Mouse (Mus musculus): ENCODE measurements around the gene Oprd1. TPM values are rescaled to one million over a fixed set of nuclear protein-coding genes. Genes with fewer than 3 reads are reported as not detected.

The Oprd1 gene
- under 1 TPM; 0.17 to 0.18 TPM for total RNA-seq (2021)
- long read RNA-seq, experiment 1: 0 reads
- long read RNA-seq, experiment 2: 0 reads

DNA sequence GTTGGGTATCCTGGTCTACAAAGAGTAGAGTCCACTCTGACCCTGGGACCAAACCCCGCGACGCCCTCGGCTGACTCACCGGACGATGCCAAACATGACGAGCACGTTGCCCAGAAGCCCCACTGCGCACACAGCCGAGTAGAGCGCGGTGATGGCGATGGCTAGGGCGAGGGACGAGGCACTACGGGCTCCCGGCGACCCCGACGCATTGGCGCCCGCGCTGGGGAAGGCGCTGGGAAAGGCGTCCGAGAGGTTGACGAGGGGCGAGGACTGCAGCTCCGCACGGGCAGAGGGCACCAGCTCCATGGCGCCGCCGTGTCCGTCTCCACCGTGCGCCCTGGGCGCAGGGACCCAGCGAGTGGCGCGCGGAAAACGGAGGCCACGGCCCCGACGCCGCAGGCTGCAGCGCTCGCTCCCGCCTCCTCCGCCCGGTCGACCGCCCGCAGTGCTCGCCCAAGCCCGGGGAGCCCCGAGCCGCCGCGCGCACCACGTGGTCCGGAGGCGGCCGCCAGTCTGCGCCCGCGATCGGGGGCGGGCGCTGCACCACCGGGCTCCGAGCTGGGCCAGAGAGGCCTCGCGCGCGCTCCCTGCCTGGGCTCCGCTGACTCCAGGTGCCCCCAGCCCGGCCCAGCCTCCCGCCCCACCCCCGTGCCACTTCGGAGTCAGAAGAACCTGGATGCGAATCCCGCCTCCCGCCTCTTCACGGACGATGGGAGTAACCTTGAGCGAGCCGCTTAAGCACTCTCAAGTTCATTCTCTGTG, at the start of gene Oprd1:
Gene Oprd1, minus strand, starts transcription at position 407 of the 762 bp plus-strand sequence.
- no peak for DNase-seq

DNA sequence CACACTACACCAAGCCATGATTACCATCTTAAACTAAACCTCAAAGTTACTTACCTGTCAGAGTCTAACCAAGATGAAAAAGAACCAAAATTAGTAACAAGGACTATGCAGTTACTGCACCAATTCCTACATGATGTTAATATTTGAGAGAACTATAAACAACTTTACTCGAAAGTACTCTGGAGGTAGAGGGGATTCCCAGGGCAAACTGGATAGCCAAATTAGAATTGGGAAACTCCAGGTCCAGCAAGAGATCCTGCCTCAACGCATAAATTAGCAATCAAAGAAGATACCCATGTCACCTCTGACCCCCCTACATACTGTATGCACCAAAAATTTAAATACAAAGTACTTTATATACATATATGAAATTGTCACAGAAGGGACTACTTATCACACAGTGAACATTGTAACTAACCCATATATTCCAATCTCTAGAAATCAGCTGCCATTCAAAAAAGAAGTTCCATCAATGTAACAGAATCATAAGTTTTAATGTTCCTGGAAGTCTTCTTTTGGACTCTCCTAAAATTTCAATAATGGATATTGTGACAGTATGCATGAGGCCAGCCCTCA, 43.6 kb upstream of the Oprd1 start:
- no peak for DNase-seq

DNA sequence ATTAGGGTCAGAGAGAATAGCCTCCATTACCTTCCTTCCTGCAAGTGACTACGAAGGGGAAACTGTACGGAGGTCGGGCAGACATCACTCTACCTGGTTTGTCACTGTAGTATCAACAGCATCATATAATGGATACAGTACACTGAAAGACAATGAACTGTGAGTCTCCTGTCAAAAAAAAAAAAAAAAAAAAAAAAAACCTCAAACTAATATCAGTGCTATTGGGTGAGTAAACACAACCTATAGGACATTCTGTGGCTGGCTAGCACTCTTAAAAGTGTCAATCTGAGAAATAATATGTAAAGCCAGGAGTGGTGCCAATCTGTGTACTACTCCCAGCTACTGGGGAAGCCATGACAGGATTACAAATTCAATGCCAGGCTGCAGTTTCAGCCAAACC, 38.9 kb upstream of the Oprd1 start:
- no peak for DNase-seq

DNA sequence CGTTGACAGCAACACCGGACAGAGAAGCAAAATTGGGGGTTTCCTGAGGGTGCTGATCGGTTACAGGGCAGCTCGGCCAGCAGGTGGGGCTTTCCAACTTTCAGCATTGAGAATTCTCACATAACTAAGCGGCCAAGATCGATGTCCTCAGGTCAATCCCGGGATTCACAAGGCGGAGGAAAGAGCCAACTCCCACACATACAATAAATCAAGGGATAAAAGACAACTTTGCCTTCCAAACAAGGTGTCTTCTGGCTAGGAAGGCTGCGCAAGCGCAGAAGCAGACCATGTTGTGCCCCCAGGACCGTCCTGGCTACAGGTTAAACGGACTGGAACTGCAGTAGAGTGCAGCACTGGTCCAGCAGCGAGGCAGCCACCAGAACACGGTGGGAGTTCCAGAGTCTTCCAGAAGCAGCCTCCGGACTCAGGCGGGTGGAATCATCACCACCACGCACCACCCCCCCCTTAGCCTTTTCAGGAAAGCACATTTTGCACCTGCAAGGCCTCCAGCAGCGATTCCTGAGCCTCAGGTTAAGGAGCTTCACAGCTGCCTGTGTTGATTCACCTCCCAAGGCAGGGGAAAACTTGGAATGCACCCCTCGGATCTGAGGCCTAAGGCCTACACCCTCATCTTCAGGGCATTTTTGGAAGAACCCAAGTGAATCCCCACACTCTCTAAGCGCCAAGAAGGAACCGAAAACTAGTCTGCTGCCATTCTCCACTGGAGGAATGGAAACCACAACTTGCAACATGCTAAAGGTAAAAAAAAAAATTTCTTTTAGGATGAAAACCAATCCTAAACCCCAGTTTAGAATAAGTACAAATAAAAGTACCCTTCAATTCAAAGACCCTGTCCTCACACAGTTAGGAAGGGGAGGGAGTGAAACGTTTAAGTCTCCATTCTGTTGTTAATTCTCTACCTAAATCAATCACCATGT, 37.7 kb upstream of the Oprd1 start:
- no peak for DNase-seq

DNA sequence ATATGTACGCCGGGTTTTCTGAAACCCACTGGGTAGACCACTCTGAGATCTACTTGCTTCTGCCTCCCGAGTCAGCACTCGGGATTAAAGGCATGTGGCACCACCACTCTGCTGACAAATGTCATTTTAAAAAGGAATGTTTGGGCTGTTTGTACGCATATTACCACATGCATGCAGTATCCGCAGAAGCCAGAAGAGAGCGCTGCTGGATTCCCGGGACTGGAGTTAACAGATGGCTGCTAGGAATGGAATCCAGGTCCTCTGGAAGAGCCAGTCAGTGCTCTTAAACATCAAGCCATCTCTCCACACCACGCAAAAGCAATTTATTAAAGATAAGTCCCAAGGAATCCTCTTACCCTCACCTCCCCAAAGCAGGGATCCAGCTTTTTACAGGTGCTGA, 36.4 kb upstream of the Oprd1 start:
- peak in 1 of 2 experiments; percentile 48 for DNase-seq

DNA sequence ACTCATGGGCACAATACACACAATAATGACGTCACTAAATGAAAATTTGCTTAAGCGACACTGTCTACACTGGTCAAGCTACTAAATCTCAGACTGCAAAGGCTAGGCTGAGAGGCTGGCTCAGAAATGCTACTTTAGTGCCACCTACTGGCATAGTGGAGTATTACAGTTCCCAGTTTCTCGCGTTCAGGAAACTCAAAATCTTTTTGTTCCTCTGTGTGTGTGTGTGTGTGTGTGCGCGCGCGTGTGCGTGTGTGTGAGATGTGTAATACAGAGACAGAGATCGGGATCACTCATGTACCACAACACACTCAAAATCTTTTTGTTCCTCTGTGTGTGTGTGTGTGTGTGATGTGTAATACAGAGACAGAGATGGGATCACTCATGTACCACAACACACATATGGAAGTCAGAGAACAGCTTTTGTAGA, 34.4 kb upstream of the Oprd1 start:
- DNase-seq: peak; percentile 55 to 75

DNA sequence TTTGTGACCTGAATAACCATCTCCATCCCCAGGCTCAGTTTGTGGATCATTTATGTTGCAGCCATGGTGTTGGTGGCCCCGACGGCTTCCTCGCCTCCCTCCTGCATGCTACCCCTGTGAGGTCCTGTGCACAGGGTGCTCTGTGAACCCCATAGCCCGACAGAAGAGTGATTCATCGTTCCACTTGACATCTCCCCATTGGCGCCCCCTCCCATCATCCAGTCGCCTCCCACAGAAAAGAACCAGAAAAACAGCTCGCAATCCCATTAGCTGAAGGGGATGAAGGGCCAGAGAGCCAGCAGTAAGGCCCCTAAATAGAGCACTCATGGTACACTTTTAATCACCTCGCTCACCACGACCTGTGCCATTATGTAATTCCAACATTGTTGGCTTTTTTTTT, 32.2 kb upstream of the Oprd1 start:
- DNase-seq: no peak

DNA sequence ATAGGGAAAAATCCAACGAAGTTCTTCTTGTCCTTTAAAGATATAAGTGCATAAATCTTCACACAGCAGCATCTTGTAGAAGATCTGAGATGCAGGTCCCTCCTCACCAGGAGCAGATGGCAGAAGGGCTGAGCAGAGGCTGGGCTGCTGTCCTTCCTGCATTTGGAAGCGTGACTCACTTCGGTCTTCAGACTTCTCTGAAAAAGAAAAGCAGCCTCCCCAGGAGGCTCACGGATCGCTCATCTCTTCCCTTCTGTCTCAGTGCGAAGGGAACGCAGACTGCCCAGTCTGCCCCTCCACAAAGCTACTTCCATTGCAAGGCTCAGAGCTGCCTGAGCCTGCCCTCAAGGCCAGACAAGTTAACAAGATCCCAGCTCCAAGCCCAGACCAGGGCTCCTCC, 26.6 kb upstream of the Oprd1 start:
- no peak for DNase-seq

DNA sequence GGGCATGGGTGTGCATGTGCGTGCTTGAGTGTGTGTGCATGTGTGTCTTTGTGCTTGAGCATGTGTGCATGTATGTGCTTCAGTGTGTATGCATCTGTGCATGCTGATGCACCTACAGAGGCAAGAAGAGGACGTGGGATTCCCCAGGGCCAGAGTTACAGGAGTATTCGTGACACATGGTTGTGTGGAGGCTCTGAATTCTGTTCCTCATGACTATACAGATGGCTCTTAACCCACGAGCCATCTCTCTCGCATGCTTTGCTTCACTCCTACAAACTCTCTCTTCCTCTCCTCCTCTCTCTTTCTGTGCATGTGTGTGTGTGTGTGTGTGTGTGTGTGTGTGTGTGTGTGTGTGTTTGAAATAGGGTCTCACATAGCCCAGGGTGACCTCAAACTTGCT, 25.5 kb upstream of the Oprd1 start:
- no peak for DNase-seq

DNA sequence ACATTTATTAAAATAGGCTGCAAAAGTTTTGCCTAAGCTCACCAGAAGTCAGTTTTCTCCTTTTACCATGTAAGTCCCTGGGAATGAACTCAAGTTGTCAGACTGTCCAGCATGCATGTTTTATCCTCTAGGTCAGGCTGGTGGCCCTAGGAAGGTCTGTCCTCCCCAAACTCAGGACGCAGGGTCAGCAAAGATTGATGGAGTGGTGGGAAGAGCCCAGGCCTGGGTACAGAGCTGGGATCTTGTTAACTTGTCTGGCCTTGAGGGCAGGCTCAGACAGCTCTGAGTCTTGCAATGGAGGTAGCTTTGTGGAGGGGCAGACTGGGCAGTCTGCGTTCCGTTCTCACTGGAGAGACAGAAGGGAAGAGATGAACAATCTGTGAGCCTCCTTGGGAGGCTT, 25.0 kb upstream of the Oprd1 start:
- DNase-seq: no peak

DNA sequence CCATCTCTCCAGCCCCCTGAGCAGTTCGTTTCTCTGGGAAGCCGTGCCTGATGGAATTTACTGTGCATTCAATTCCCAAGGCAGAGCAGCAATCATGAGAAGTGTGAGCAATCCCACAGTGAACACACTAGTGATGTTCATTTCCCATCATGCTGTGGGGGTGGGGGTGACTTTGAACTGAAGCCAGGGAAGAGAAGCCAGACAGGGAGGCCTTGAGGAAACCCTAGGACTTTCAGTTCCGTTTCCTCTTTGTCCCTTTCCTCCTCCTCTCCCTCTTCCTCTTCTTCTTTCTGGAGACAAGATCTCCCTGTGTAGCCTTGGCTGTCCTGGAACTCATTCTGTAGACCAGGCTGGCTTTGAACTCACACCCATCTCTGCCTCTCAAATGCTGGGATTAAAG, 23.1 kb upstream of the Oprd1 start:
- peak; percentile 19 to 51 for DNase-seq

DNA sequence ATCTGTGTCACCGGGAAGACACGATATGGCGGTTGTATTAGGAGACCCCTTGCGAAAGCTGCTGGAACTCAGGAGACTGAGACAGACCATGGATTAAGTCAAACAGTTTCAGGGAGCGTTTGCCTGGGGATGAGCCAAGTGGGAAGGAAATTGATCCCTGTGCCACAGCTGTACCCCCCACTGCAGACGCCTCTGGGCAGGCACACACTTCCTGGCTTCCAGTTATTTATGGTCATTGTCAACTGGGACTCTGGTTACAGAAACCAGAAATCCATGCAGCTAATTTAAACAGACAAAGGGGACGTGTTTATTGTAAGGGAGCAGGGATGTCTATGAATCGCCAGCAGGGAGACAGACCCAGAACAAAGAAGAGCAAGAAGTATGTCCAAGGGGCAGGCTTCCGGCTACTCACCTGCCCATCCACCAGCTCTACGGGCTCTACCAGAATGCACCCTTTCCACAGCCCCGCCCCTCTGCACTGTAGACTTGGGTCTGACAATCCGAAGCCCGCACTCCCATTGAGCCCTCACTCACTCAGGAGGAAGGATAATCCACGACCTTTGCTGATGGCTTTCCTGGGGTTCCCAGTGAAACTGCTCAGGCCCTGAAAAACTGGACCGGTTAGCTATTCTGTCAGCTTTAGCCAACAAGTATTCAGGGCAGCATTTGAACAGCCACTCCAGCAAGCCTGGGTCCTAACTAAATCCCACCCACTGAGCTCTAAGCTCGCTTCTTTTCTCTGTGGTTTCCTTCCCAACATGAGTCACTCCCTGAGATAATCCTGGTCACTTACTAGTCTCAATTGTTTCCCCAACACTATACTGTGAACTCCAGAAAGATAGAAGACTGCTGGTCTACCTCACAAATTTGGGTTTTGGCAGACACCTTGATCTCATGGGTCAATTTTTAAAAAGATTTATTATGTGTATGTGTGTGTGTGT, 22.3 kb upstream of the Oprd1 start:
- DNase-seq: no peak

DNA sequence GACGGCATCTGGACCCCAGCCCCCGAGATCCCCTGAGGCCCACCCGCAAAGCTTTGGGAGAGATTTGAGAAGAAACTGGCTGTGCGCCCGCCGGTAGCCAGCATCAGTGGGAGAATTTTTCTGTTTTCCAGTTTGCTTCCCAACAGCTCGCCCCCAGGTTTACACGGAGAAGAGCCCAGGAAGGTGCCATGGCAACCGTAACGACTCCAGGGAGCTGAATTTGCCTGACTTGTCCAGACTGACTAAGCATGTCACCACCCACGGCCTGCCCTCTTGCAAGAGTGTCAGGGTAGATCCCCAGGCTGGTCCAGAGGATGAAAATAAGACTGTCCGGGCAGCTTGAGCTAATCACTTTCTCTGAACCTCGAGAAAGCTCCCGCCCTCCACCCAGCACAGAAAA, 21.4 kb upstream of the Oprd1 start:
- no peak for DNase-seq

DNA sequence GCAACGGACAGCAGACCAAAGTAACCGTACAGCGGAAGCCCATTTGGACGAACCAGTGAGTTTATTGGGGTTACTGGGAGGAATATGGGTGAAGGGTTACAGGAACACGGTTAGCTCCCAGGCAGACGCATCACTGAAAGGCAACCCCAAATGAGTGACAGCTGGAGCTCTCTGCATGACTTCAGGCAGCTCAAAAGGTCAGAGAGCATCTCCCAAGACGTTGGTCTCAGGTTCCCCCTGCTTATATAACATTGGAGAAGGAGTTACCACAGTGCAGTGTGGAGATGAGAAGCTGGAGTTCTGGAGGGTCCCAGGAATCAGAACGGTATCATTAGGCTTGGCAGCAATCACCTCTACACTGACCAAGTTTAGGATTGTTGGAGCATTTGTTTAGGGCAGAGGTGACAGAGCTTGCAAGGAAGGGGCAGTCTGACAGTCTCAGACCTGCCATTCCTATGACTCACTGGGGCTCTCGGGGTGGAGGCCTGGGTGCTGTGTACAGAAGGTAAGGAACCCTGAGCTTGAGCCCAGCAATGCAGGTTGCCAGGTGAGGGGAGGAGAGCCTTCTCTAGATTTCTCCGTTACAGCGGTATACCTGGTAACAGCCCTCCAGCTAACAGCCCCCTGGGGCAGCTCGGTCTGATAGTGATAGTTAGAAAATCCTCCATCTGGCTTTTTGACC, 12.8 kb upstream of the Oprd1 start:
- no peak for DNase-seq

DNA sequence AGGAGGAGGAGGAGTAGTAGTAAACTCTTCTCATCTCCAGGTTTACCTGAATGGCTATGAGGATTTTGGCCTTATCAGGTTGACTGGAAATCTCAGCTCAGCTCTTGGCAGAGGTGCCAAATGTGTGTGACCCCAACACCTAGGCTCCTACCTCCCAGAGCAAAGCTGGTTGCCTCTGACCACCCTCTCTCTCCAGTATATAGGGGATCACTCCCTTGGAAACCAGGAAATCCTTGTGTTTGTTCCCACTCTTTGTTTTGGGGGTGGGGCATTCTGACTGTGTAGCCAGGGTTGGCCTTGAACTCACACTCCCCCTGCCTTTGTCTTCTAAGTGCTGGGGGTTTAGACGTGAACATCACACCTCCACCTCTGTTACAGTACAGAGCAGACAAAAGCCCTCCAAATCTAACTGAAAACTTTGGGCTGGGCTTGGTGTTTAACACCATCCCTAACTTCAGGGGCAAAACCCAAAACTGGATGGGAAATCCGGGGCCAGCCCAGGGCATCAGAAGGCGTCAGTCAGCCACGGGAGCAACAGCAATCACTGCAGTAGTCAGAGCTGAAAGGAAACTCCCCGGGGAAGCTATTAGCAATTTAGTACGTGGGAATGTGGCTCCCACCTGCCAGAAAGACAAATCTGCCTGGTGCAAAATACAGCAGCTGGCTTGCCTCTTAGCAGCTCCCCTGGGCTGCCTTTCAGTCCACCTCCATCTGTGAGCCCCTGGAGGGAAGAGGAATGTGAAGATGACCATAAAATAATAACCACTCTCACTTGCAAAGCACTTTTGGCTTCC, 10.8 kb upstream of the Oprd1 start:
- DNase-seq: no peak

DNA sequence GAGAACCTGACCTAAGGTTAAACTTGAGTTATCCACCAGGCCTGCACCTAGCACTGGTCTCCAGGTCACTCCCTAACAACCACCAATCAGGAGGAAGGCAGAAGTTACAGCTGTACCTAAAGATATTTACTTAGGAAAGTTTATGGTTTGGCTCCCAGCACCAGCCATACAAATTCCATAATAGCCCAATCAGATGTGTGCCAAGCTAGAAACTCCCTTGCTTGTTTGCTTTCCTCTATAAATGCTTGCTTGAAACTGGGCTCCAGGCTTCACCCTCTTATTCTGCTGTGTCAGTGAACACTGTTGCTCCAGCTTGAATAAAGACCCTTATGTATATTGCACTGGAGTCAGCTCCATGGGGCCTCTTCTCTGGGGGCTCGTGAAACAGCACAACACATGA, 7.4 kb upstream of the Oprd1 start:
- DNase-seq: no peak

DNA sequence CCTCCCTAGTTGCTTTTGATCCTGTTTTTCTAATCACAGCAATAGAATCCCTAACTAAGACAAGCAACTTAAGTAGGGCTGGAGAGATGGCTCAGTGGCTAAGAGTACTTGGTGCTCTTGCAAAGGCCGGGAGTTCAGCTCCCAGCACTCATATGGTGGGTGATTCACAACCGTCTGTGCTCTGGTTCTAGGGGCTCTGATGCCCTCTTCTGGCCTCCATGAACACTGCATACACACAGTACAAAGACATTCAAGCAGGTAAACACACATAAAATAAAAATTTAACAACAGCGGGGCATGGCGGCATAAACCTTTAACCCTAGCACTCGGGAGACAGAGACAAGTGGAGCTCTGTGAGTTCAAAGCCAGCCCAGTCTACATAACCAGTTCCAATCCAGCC, 1.9 kb upstream of the Oprd1 start:
- no peak for DNase-seq

DNA sequence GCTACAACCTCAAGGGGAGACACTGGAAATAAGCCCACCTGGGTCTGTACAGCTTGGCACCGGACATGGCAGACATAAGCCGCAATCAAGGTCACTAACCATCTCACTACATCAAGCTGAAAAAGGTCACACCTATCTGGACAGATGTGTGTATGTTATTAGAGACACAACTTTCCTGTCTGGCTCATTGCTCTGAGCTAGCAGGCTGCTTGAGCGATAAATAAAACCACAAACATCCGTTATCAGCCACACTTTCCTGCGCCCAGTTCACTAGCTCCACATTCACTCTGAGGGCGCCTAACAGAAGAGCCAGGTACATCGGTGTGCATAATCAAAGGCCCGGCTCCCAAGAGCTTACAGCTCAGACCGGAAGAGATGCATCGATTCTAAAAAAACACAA, 806 bp upstream of the Oprd1 start:
- DNase-seq: no peak

DNA sequence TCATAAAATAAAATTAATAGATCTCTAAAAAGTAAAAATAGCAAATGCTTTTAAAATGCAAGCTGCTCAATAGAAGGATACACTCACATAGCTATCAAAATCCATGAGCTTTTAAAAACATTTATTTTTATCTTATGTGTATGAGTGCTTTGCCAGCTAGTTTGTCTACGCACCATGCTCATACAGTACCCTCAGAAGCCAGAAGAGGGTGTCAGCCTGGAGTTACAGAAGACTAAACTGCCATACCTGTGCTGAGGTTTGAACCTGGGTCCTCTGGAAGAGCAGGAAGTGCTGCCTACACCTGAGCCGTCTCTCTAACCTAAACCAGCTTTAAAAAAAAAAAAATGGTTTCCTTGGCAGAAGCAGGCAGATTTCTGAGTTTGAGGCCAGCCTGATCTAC, 5.6 kb downstream of the Oprd1 start:
- no peak for DNase-seq

DNA sequence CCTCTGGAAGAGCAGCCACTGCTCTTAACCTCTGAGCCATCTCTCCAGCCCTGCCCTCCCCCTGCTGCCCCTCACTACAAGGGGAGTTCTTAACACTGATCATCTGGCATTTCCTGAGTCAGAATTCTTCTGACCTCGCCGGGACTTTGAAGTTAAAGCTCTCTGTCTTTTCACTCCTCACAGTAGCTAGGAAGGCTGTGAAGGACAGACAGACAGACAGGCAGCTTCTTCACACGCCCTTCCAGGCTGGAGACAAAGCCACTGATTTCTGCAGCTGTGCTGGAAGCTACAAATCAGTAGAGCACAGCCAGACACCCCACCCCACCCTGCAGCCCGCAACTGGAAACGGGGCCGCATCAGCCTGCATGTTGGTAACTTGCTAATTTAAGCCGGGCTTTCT, 7.3 kb downstream of the Oprd1 start:
- no peak for DNase-seq

All from heart, adult 18-20 months (tissue).